Mouse (Mus musculus): ENCODE results near the gene Zfand2b. TPM values are rescaled to one million over a fixed set of nuclear protein-coding genes. Genes with fewer than 3 reads are reported as not detected.

The Zfand2b gene
- polyA plus RNA-seq, 1 experiment from 2014 or later, result 48.4 TPM

DNA sequence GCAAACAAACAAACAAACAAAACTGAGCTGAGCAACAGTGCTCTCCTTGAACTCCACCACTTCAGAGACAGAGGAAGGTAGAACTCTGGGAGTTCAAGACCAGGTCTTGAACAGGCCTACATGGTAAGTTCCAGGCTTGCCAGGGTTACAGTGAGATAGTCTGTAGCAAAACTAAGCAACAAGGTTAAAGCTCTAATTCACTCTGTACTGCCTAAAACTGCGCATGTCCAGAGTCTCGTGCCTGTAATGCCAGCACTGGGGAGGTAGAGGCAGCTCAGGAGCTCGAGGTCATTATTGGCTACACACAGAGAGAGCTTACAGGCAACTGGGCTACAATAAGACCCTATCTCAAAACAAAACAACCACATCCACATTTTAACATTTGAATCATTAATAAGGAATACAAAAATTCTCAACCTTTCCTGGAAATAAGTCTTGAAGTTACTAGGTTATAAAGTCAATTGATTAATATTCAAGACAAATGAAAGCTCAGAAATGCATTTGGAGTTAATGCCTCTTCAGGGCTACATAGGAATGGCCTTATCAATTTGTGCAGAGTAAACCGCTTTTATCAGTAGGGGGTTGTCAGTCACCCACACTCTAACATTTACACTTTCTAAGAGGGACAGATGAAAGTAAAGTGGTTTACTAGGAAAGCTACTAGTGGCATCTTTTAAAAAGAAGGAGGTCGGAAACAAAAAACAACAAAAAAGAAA, 8.7 kb upstream of the Zfand2b start:
- Histone ChIP-seq H3K4me1 (ENCODE audit: insufficient read depth, low read length) (no peaks in the 10 kb centered on the region), H3K4me2 (replicated peaks; ENCODE audit: low read depth, low read length) (no peak overlapping the region), H3K4me3 (ENCODE audit: low read length) (no peak overlapping the region), H3K27ac (ENCODE audit: low read length) (no peak overlapping the region), H3K27me3 (ENCODE audit: insufficient read depth, low read length) (no peaks in the 10 kb centered on the region; the same call in 1 of the 2 replicates), H3K36me3 (ENCODE audit: insufficient read depth, low read length) (no peaks in the 10 kb centered on the region), H3K9ac (replicated peaks; ENCODE audit: low read length) (no peak overlapping the region), H3K9me3 (ENCODE audit: low read length) (no peaks in the 10 kb centered on the region; the same call in 1 of the 2 replicates)
- ATAC-seq (ENCODE audit: low FRiP score, low TSS enrichment), result no peak
- 71% methylated on average over 5 of the region's 5 CpGs for WGBS

DNA sequence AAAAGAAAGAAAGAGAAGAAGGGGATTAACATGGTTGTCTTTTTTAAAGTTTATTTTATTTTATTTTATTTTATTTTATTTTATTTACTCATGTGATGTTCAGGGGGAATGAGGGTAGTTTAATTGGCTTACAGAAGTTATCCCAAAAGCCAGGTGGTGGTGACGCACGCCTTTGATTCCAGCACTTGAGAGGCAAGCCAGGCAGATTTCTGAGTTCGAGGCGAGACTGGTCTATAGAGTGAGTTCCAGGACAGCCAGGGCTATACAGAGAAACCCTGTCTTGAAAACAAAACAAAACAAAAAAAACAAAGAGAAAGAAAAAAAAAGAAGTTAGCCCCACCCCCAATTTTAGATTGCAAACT, 8.2 kb upstream of the Zfand2b start:
- WGBS, result 84% methylated on average over 4 of the region's 4 CpGs
- H3K27ac ChIP-seq (ENCODE audit: low read length), result no peak overlapping the region
- H3K36me3 ChIP-seq (ENCODE audit: insufficient read depth, low read length), result no peaks in the 10 kb centered on the region
- no peak overlapping the region for H3K4me3 ChIP-seq (ENCODE audit: low read length)
- H3K4me2 ChIP-seq (replicated peaks; ENCODE audit: low read depth, low read length), result no peak overlapping the region
- no peaks in the 10 kb centered on the region; the same call in 1 of the 2 replicates for H3K27me3 ChIP-seq (ENCODE audit: insufficient read depth, low read length)
- H3K9ac ChIP-seq (replicated peaks; ENCODE audit: low read length), result no peak overlapping the region
- no peaks in the 10 kb centered on the region for H3K4me1 ChIP-seq (ENCODE audit: insufficient read depth, low read length)
- ATAC-seq (ENCODE audit: low FRiP score, low TSS enrichment), result no peak
- H3K9me3 ChIP-seq (ENCODE audit: low read length), result no peaks in the 10 kb centered on the region; the same call in 1 of the 2 replicates

DNA sequence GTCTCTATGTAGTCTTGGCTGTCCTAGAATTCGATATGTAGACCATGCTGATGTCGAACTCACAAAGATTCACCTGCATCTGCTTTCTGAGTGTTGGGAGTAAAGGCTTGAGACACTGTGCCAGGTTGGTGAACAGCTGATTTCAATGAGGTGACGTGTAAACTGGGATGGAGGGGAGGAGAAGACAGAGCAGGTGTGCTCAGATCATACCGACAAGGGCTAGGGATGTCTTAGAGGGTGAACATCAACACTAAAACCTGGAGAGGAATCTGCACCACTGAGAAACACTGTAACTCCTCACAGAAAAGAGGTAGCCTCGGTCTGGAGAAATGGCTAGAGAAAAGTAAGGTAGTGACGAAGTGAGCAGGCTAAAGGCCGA, 364 bp upstream of the Zfand2b start:
- Histone ChIP-seq H3K4me3 (ENCODE audit: low read length) (peak overlapping the region; percentile 65), H3K9me3 (ENCODE audit: low read length) (no peaks in the 10 kb centered on the region; the same call in 1 of the 2 replicates), H3K4me1 (ENCODE audit: insufficient read depth, low read length) (peaks cover 10% of the 10 kb centered on the region), H3K9ac (replicated peaks; ENCODE audit: low read length) (peak overlapping the region; percentile 72), H3K27ac (ENCODE audit: low read length) (peak overlapping the region; percentile 68), H3K27me3 (ENCODE audit: insufficient read depth, low read length) (no peaks in the 10 kb centered on the region; the same call in 1 of the 2 replicates), H3K36me3 (ENCODE audit: insufficient read depth, low read length) (peaks cover 16% of the 10 kb centered on the region), H3K4me2 (replicated peaks; ENCODE audit: low read depth, low read length) (peak overlapping the region; percentile 87)
- WGBS, result 8% methylated on average over 7 of the region's 7 CpGs
- peak; percentile 40 for ATAC-seq (ENCODE audit: low FRiP score, low TSS enrichment)

DNA sequence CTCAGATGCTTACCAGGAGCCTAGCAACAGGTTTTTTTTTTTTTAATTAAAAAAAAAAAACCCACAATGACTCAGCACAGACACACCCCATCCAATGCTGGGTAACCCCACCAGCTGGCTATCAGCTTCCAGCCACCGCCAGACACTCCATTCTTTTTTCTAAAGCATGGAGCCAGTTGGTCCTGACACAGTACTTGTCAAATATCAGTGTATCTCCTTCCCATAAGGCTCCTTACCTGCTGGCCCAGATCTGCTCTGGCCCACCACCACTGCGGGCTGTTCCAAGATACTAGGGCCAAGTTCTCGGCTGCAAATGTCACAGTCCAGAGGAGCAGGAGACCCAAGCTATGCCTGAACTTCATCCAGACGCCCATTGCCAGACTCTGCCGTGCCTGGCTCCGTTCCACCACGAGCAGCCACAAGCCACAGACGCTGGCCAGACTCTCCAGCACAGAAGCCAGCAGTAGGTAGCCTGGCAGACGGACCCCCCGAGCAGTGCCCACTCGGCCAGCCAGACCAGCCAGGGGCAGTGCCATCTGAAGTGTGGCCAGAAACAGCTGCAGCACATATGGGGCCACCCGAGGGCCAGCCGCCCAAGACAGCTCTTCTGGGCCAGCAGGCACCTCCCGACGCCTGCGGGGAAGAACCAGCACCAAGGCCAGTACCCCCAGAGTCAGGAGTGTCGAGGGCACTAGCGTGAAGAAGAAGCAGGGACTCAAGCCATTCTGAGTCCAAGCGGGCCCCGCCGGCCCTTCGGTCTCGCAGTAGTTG, 11.1 kb downstream of the Zfand2b start:
- Histone ChIP-seq H3K27me3 (ENCODE audit: insufficient read depth, low read length) (no peaks in the 10 kb centered on the region), H3K36me3 (ENCODE audit: insufficient read depth, low read length) (peaks cover 32% of the 10 kb centered on the region)
- 6% methylated on average over 23 of the region's 23 CpGs for WGBS

DNA sequence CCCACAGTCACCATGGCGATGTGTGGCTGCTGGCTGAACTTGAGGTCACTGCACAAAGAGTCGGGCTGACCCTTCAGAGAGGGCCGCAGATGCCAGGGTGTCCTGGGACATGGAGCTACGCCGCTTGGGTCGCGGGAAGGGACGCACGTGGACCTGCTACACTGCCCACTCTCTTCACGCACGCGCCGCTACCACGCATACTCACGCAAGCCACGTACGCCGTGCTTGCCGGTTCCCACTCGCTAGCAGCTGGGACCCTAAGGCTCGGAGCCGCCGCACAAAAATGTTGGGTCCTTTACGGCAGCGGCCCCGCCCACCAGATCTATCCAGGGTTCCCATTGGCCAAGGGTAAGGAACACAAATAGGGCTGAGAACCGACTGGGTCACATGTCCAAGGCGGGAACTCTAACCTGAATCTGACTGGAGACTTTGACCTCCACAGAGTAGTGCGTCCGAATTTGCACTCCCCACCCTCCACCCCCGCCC, 11.7 kb downstream of the Zfand2b start, which contains the start of gene Abcb6:
Abcb6 (minus strand) TSS at position 288 of the 486 bp plus-strand sequence.
- peaks cover 38% of the 10 kb centered on the region for H3K36me3 ChIP-seq (ENCODE audit: insufficient read depth, low read length)
- peaks cover 8% of the 10 kb centered on the region for H3K4me1 ChIP-seq (ENCODE audit: insufficient read depth, low read length)
- no peaks in the 10 kb centered on the region for H3K27me3 ChIP-seq (ENCODE audit: insufficient read depth, low read length)
- WGBS, result under 1% methylated on average over 31 of the region's 31 CpGs
- H3K4me2 ChIP-seq (replicated peaks; ENCODE audit: low read depth, low read length), result peak within 1 kb of the TSS; percentile 98
- peak; percentile 92 for ATAC-seq (ENCODE audit: low FRiP score, low TSS enrichment)
- H3K4me3 ChIP-seq (ENCODE audit: low read length), result peak within 1 kb of the TSS; percentile 66
- H3K9me3 ChIP-seq (ENCODE audit: low read length), result no peaks in the 10 kb centered on the region
- H3K9ac ChIP-seq (replicated peaks; ENCODE audit: low read length), result peak within 1 kb of the TSS; percentile 78
- H3K27ac ChIP-seq (ENCODE audit: low read length), result peak within 1 kb of the TSS; percentile 28; the same call in 1 of the 2 replicates

More for the DNA sequence above, 11.1 kb downstream of the Zfand2b start:
- Histone ChIP-seq H3K4me3 (ENCODE audit: low read length) (peak overlapping the region; percentile 66), H3K4me1 (ENCODE audit: insufficient read depth, low read length) (peaks cover 8% of the 10 kb centered on the region), H3K9me3 (ENCODE audit: low read length) (no peaks in the 10 kb centered on the region), H3K4me2 (replicated peaks; ENCODE audit: low read depth, low read length) (peak overlapping the region; percentile 98), H3K27ac (ENCODE audit: low read length) (no peak overlapping the region), H3K9ac (replicated peaks; ENCODE audit: low read length) (peak overlapping the region; percentile 78)
- ATAC-seq (ENCODE audit: low FRiP score, low TSS enrichment), result peak; percentile 47

DNA sequence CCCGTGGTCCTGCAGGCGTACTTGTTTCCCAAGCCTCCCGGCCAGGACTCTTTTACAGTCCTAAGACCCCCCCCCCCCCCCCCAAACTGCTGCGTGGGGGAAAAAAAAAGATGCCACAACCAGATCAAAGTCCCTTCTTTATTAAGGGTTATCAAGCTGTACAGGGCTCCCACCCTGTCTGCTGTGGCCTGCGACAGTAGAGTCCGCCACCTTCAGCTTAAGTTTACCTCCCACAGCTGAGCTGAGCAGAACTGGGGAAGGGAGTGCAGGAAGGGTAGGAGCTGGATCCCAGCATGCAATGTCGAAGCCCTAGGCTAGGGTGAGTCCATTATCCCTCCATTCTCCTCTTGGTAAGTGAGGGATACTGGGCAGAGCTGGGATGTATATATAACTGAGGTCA, 12.3 kb downstream of the Zfand2b start:
- H3K36me3 ChIP-seq (ENCODE audit: insufficient read depth, low read length), result peaks cover 41% of the 10 kb centered on the region
- H3K27me3 ChIP-seq (ENCODE audit: insufficient read depth, low read length), result no peaks in the 10 kb centered on the region
- H3K4me2 ChIP-seq (replicated peaks; ENCODE audit: low read depth, low read length), result peak overlapping the region; percentile 98
- ATAC-seq (ENCODE audit: low FRiP score, low TSS enrichment), result peak; percentile 43; the same call in 1 of the 2 replicates
- 27% methylated on average over 7 of the region's 7 CpGs for WGBS
- H3K4me3 ChIP-seq (ENCODE audit: low read length), result peak overlapping the region; percentile 66
- no peaks in the 10 kb centered on the region for H3K9me3 ChIP-seq (ENCODE audit: low read length)
- H3K9ac ChIP-seq (replicated peaks; ENCODE audit: low read length), result no peak overlapping the region
- peaks cover 8% of the 10 kb centered on the region for H3K4me1 ChIP-seq (ENCODE audit: insufficient read depth, low read length)
- H3K27ac ChIP-seq (ENCODE audit: low read length), result no peak overlapping the region

DNA sequence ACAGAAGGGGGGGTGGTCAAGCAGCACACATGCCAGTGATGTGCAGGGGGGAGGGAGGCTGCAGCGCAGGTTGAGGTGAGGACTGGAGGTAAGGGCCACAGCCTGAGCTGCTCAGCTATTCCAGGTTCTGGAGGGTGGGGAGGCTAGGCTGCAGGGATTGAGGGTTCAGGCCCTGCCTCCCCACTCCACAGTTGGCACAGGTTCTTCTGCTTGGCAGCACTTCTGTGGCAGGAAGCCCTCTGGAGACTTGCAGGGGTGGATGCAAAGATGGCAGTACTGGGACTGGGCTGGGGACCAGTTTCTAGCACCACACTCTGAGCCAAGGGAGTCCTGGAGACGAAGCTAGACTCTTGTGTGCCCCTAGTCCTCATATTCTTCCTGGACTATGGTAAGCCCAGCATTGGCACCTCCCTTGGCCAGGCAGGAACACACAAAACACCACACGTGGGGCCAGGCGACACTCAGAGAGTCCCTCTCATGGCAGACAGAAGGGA, 13.0 kb downstream of the Zfand2b start:
- H3K27ac ChIP-seq (ENCODE audit: low read length), result no peak overlapping the region
- H3K4me2 ChIP-seq (replicated peaks; ENCODE audit: low read depth, low read length), result no peak overlapping the region
- H3K36me3 ChIP-seq (ENCODE audit: insufficient read depth, low read length), result peaks cover 44% of the 10 kb centered on the region
- 87% methylated on average over 4 of the region's 4 CpGs for WGBS
- no peak overlapping the region for H3K4me3 ChIP-seq (ENCODE audit: low read length)
- no peak overlapping the region for H3K9ac ChIP-seq (replicated peaks; ENCODE audit: low read length)
- H3K27me3 ChIP-seq (ENCODE audit: insufficient read depth, low read length), result no peaks in the 10 kb centered on the region
- ATAC-seq (ENCODE audit: low FRiP score, low TSS enrichment), result no peak
- no peaks in the 10 kb centered on the region for H3K9me3 ChIP-seq (ENCODE audit: low read length)
- H3K4me1 ChIP-seq (ENCODE audit: insufficient read depth, low read length), result peaks cover 8% of the 10 kb centered on the region

DNA sequence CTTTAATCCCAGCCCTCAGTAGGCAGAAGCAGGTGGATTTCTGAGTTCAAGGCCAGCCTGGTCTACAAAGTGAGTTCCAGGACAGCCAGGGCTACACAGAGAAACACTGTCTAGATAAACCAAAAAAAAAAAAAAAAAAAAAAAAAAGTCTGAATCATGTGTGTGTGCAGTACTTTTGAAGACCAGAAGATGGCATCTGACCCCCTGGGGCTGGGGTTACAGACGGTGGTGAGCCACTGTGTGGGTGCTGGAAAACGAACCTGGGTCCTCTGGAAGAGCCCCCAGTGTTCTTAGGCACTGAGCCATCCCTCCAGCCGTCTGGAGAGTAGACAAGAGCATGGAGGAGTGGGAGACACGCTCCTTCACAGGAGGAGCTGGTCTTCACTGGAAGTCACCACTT, 13.7 kb downstream of the Zfand2b start:
- 76% methylated on average over 4 of the region's 4 CpGs for WGBS
- Histone ChIP-seq H3K4me3 (ENCODE audit: low read length) (no peak overlapping the region), H3K4me1 (ENCODE audit: insufficient read depth, low read length) (peaks cover 8% of the 10 kb centered on the region), H3K27ac (ENCODE audit: low read length) (no peak overlapping the region), H3K9ac (replicated peaks; ENCODE audit: low read length) (no peak overlapping the region), H3K4me2 (replicated peaks; ENCODE audit: low read depth, low read length) (no peak overlapping the region), H3K27me3 (ENCODE audit: insufficient read depth, low read length) (no peaks in the 10 kb centered on the region), H3K36me3 (ENCODE audit: insufficient read depth, low read length) (peaks cover 43% of the 10 kb centered on the region), H3K9me3 (ENCODE audit: low read length) (no peaks in the 10 kb centered on the region)
- no peak for ATAC-seq (ENCODE audit: low FRiP score, low TSS enrichment)

DNA sequence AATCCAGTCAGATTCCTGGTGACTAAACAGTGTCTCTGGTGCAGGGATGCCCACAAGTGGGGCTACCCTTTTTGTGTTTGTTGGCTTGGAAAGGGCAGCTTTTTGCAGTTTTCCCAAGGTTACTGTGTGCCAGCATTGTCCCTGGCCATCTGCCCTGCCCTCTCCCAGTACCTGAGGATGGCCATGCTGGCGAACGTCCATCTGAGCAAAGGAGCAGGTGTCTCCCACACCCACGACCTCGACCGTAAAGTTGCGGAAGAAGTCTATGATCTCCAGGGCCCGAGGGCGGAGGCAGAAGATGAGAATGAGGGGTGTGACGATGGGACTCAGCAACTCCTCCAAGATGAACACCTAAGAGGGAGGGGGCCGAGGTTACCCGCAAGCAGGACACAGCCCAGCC, 17.0 kb downstream of the Zfand2b start:
- no peaks in the 10 kb centered on the region for H3K27me3 ChIP-seq (ENCODE audit: insufficient read depth, low read length)
- H3K9me3 ChIP-seq (ENCODE audit: low read length), result no peaks in the 10 kb centered on the region
- peaks cover 42% of the 10 kb centered on the region for H3K36me3 ChIP-seq (ENCODE audit: insufficient read depth, low read length)
- peaks cover 4% of the 10 kb centered on the region; the same call in 1 of the 2 replicates for H3K4me1 ChIP-seq (ENCODE audit: insufficient read depth, low read length)
- 90% methylated on average over 11 of the region's 11 CpGs for WGBS
- H3K27ac ChIP-seq (ENCODE audit: low read length), result no peak overlapping the region
- no peak overlapping the region for H3K4me3 ChIP-seq (ENCODE audit: low read length)
- ATAC-seq (ENCODE audit: low FRiP score, low TSS enrichment), result no peak
- H3K4me2 ChIP-seq (replicated peaks; ENCODE audit: low read depth, low read length), result no peak overlapping the region
- H3K9ac ChIP-seq (replicated peaks; ENCODE audit: low read length), result no peak overlapping the region
